Mouse (Mus musculus): ENCODE data around the gene Gm973. TPM values are rescaled to one million over a fixed set of nuclear protein-coding genes. Genes with fewer than 3 reads are reported as not detected.
A peak's percentile ranks its signal among the peaks of the same experiment; 100 is the strongest.

The Gm973 gene
- total RNA-seq, 2 experiments from 2014 or later, result 14.5 to 16.1 TPM

DNA sequence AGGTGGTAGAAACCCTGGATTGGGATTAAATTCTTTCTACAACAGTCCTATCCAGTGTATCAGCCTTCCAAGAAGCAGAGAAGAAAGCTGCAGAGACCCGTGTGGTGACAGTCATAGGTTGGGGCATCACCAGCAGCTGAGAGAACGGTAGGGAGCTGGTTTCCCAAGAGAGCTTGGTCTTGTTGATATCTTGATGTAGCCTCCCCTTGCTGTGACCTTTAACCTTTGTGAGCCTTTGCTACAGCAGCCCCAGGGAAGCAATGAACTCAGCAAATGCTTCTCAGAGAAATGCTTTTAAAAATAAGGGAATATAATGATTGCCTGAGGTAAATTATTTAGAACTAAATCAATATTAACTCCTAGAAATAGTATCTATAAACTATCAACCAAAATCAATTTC lies 13.7 kb upstream of the Gm973 start:
- no peak for TF ChIP-seq CTCF (conservative IDR thresholded peaks at IDR 0.05)
- H3K4me3 ChIP-seq, result no peak overlapping the region
- no peak for DNase-seq (ENCODE audit: low spot score in 2 of 2)
- H3K27ac ChIP-seq, result no peak overlapping the region

DNA sequence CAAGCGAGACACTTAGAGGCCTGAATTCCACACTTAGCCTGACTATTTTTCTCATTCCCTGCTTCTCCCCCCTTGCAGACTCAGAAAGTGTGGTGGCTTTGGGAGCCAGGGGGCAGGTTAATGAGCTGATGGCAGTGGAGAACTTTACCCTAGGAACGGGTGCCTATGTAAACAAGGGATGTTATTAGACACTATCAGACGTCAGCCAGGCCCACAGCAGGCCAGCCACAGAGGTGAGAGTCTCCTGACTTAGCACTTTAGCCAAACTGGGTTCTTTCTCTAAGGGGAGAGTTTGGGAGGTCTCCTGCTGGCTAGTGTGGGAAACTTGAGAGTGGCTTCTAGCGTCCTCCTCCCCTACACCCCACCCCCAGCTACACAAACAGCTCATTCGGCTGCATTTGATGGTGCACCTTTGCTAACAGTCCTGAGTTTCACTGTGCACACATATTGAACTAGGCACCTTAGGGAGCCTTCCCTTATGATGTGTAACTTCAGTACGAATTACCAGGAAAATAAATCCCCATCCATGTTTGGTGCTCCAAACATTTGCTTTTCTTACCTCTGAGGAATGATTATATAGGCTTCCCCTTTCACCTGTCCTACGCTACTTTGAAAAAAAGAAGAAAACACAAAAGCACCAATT lies 12.3 kb upstream of the Gm973 start:
- no peak for DNase-seq (ENCODE audit: low spot score in 2 of 2)

GRCm38 (mm10) chr1:59504302-59504700 lies 11.8 kb upstream of the Gm973 start:
- no peak for DNase-seq (ENCODE audit: low spot score in 2 of 2)
- no peak for TF ChIP-seq CTCF (conservative IDR thresholded peaks at IDR 0.05)
- no peak overlapping the region for H3K27ac ChIP-seq
- H3K4me3 ChIP-seq, result no peak overlapping the region

More for the DNA sequence above, 12.3 kb upstream of the Gm973 start:
- Histone ChIP-seq H3K4me3 (no peak overlapping the region), H3K27ac (no peak overlapping the region)
- no peak for TF ChIP-seq CTCF (conservative IDR thresholded peaks at IDR 0.05)

- no peak for DNase-seq (ENCODE audit: low spot score in 2 of 2)
- Histone ChIP-seq H3K27ac (no peak overlapping the region), H3K4me3 (no peak overlapping the region)
- TF ChIP-seq CTCF (conservative IDR thresholded peaks at IDR 0.05), result no peak
These were observed 7.5 kb upstream of the Gm973 start for GRCm38 (mm10) chr1:59508463-59509139.

GRCm38 (mm10) chr1:59511566-59512270 lies 4.3 kb upstream of the Gm973 start:
- Histone ChIP-seq H3K27ac (no peak overlapping the region), H3K4me3 (no peak overlapping the region)
- no peak for TF ChIP-seq CTCF (conservative IDR thresholded peaks at IDR 0.05)
- no peak for DNase-seq (ENCODE audit: low spot score in 2 of 2)

DNA sequence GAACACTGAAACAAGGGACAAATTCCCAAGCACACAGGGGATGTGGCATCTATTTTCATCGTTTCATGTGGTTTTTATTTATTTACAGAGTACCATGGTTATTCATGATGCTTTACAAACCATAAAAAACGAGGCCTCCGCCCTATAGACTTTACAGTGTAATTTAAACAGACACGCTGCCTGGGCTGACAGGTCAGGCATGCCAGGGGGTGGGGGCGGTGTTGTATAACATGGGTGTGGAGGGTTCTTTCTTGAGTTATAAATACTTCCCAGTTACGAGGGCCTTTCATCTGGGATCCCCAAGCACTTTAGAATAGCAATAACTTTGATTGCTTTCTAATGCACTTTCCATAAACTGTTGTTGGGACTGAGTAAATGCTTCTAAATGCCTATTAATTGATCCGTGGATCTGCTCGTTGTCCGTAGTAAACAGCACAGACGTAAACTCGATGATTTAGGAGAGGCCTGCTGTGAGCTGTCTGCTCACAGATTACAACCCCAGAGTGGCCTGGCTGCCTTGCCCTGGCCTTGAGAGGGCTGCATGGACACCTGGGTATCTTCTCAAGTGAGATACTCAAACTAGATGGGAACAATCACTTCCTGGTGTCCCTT lies 4.3 kb downstream of the Gm973 start:
- no peak overlapping the region for H3K4me3 ChIP-seq
- DNase-seq (ENCODE audit: low spot score in 2 of 2), result no peak
- no peak for TF ChIP-seq CTCF (conservative IDR thresholded peaks at IDR 0.05)
- no peak overlapping the region for H3K27ac ChIP-seq

- Histone ChIP-seq H3K27ac (no peak overlapping the region), H3K4me3 (no peak overlapping the region)
- no peak for DNase-seq (ENCODE audit: low spot score in 2 of 2)
- no peak for TF ChIP-seq CTCF (conservative IDR thresholded peaks at IDR 0.05)
These were observed 6.4 kb downstream of the Gm973 start for GRCm38 (mm10) chr1:59522456-59522855.

- TF ChIP-seq CTCF (conservative IDR thresholded peaks at IDR 0.05), result peak; percentile 57
- H3K27ac ChIP-seq, result peak overlapping the region; percentile 70; the same call in 1 of the 2 replicates
- no peak overlapping the region for H3K4me3 ChIP-seq
- DNase-seq (ENCODE audit: low spot score in 2 of 2), result no peak
These were observed 7.4 kb downstream of the Gm973 start for GRCm38 (mm10) chr1:59523378-59523958.

GRCm38 (mm10) chr1:59524071-59524470 lies 8.0 kb downstream of the Gm973 start:
- H3K27ac ChIP-seq, result peak overlapping the region; percentile 70; the same call in 1 of the 2 replicates
- no peak overlapping the region; the same call in 1 of the 2 replicates for H3K4me3 ChIP-seq
- no peak for TF ChIP-seq CTCF (conservative IDR thresholded peaks at IDR 0.05)
- peak in 1 of 2 experiments; percentile 8 for DNase-seq (ENCODE audit: low spot score in 2 of 2)

DNA sequence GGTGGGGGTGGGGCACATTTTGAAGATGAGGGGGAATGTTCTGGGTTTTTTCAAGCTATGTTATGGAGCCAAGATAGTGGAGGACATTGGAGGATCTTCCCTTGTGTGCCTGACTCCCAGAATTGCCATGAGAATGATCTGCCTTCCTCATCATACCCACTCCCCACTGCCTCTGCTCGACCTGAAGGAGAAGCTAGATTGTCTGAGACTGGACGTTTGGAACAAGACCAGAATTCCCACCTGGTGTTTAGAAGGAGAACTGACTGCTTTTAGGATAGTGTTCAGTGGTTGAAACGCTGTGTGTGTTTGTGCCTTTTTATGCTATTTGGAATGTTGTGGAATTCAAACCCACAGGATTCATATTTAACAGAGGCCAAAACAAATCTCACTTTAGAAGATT lies 8.7 kb downstream of the Gm973 start:
- no peak for DNase-seq (ENCODE audit: low spot score in 2 of 2)
- Histone ChIP-seq H3K4me3 (no peak overlapping the region; the same call in 1 of the 2 replicates), H3K27ac (no peak overlapping the region; the same call in 1 of the 2 replicates)
- no peak for TF ChIP-seq CTCF (conservative IDR thresholded peaks at IDR 0.05)

GRCm38 (mm10) chr1:59527219-59527618 lies 11.2 kb downstream of the Gm973 start:
- no peak for TF ChIP-seq CTCF (conservative IDR thresholded peaks at IDR 0.05)
- H3K27ac ChIP-seq, result no peak overlapping the region
- no peak for DNase-seq (ENCODE audit: low spot score in 2 of 2)
- no peak overlapping the region for H3K4me3 ChIP-seq

- peak; percentile 51 to 76 for DNase-seq (ENCODE audit: low spot score in 2 of 2)
- TF ChIP-seq CTCF (conservative IDR thresholded peaks at IDR 0.05), result no peak
- H3K27ac ChIP-seq, result peak overlapping the region; percentile 79
- H3K4me3 ChIP-seq, result no peak overlapping the region
These were observed 19.1 kb downstream of the Gm973 start for GRCm38 (mm10) chr1:59534976-59535810.
